Mouse (Mus musculus) midbrain, embryonic 16.5 days (tissue): ENCODE data around the gene Adgrg3. TPM values are rescaled to one million over a fixed set of nuclear protein-coding genes. Genes with fewer than 3 reads are reported as not detected.
"Not testable (repeated sequence)": the region's sequence is repeated elsewhere in the genome, so short reads cannot be mapped to it uniquely, and the experiment has no call there.

ENCODE experiments used
- ATAC-seq: fragments of 200-750 bp; cut with Nextera tagmentation; 2 replicates; pipeline ENCODE4 v1.8.0; 2017; ENCODE audit warnings: moderate TSS enrichment
- H3K27ac ChIP-seq: fragments of 300-500 bp; sonication (generic); 2 replicates; pipeline ENCODE4 v1.5.1; 2014; ENCODE audit warnings: mild to moderate bottlenecking, low read length, mixed read lengths
- H3K27me3 ChIP-seq: fragments of 300-500 bp; sonication (generic); 2 replicates; pipeline ENCODE4 v1.6.1; 2014; ENCODE audit warnings: low read depth, low read length, mixed read lengths; ENCODE audit not compliant: control insufficient read depth, insufficient read depth
- H3K36me3 ChIP-seq: fragments of 300-500 bp; sonication (generic); 2 replicates; pipeline ENCODE4 v1.6.1; 2014; ENCODE audit warnings: mild to moderate bottlenecking, low read length, moderate library complexity, mixed read lengths; ENCODE audit not compliant: control insufficient read depth, insufficient read depth
- H3K4me1 ChIP-seq: fragments of 300-500 bp; sonication (generic); 2 replicates; pipeline ENCODE4 v1.6.1; 2014; ENCODE audit warnings: mild to moderate bottlenecking, low read length, mixed read lengths; ENCODE audit not compliant: control insufficient read depth, insufficient read depth
- H3K4me2 ChIP-seq: fragments of 300-500 bp; sonication (generic); 2 replicates; pipeline ENCODE4 v1.6.1; 2014; ENCODE audit warnings: mild to moderate bottlenecking, low read length, mixed read lengths
- H3K4me3 ChIP-seq: fragments of 300-500 bp; sonication (generic); 2 replicates; pipeline ENCODE4 v1.5.1; 2014; ENCODE audit warnings: low read depth, mild to moderate bottlenecking, low read length, moderate library complexity, mixed read lengths
- H3K9ac ChIP-seq: fragments of 300-500 bp; sonication (generic); 2 replicates; pipeline ENCODE4 v1.6.1; 2014; ENCODE audit warnings: low read depth, low read length, mixed read lengths
- H3K9me3 ChIP-seq: fragments of 300-500 bp; sonication (generic); replicated peaks from 2 replicates; pipeline ENCODE4 v1.6.1; 2014; ENCODE audit warnings: mild to moderate bottlenecking, low read length, mixed read lengths; ENCODE audit not compliant: control insufficient read depth, poor library complexity, severe bottlenecking
- WGBS: fragments of 180-500 bp; shearing (Covaris S2); extraction: QIAGEN DNeasy Blood & Tissue Kit; methylation state at CpG from one replicate; pipeline ENCODE4 v1.1.7; 2014; 5-methylcytosine and 5-hydroxymethylcytosine counted together
- polyA plus RNA-seq: library from polyadenylated mRNA; unstranded; fragments of >200 nt; fragmentation: Nextera tagmentation; extraction: Ambion mirVana; gene quantifications from 2 replicates; pipeline ENCODE4 v1.2.1, GENCODE M21; 2015

The Adgrg3 gene
- polyA plus RNA-seq, 1 experiment from 2014 or later = 0.64 TPM

DNA sequence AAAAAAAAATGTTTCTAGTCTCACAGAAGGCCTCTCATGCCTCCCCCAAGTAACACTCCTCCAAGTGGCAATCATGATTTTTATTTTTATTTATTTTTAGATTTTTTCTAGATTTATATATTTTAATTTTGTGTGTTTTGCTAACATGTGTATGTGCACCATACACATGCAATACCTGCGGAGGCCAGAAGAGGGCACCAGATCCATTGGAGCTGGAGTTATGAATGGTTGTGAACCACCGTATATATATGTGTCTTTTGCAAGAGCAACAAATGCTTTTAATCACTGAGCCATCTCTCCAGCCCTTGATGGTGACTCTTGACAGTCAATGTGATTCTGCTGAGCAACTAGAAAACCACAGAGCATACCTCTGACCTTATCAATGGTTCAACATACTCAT lies 7.9 kb downstream of the Adgrg3 start:
- no peak for ATAC-seq
- WGBS = 70% methylated on average over 2 of the region's 2 CpGs
- H3K27ac ChIP-seq = no peak overlapping the region

DNA sequence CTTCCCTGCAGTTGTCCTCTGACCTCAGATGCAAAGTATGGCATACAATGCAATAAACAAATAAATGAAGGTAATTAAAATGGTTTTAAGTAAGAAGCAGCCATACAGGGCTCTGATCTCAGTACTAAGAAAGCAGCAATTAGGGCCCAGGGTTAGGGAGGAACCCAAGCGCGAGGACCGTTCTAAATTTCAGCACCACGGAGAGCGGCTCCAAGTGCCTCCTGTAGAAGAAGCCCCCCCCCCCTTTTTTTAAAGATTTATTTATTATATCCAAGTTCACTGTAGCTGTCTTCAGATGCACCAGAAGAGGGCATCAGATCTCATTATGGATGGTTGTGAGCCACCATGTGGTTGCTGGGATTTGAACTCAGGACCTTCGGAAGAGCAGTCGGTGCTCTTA lies 10.9 kb downstream of the Adgrg3 start:
- ATAC-seq, H3K4me2 ChIP-seq, H3K9ac ChIP-seq, H3K27me3 ChIP-seq, H3K9me3 ChIP-seq, H3K27ac ChIP-seq, H3K36me3 ChIP-seq, H3K4me3 ChIP-seq, H3K4me1 ChIP-seq: not testable (repeated sequence)
- WGBS = 60% methylated on average over 7 of the region's 7 CpGs

More for the DNA sequence above, 7.9 kb downstream of the Adgrg3 start:
- no peaks in the 10 kb centered on the region for H3K36me3 ChIP-seq
- no peak overlapping the region for H3K4me2 ChIP-seq
- no peak overlapping the region for H3K4me3 ChIP-seq
- no peaks in the 10 kb centered on the region for H3K9me3 ChIP-seq
- no peaks in the 10 kb centered on the region for H3K27me3 ChIP-seq
- H3K9ac ChIP-seq = no peak overlapping the region
- H3K4me1 ChIP-seq = no peaks in the 10 kb centered on the region

DNA sequence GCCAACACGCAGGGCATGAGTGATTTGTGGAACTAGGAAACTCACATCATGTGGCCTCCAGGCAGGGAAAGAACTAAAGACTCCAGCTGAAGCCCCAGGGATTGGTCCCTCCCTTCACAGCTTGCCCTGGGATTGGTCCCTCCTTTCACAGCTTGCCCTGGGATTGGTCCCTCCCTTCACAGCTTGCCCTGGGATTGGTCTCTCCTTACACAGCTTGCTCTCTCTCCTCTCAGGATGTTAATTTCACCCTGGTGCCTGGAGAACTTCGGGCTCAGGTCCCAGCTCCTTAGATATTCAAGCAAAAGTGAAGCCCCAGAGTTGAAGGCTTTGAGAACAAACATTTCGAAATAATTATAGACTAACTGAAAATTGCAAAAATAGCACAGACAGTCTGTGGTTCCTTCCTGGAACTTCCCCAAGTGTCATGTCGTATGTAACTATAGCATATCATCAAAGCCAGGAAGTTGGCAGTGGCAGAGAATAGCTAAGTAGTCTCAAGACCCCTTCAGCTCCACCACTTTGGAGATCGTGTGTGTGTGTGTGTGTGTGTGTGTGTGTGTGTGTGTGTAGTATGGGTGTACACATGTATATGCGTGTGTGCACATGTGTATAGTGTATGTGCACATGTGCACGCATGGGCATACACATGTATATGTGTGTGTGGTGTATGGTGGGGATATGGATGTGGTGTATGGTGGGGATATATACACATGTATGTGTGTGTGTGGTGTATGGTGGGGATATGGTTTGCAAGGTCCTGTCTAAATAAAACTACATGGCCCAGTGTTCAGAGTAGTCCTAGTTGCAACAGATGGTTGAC lies 19.8 kb downstream of the Adgrg3 start:
- no peaks in the 10 kb centered on the region for H3K36me3 ChIP-seq

DNA sequence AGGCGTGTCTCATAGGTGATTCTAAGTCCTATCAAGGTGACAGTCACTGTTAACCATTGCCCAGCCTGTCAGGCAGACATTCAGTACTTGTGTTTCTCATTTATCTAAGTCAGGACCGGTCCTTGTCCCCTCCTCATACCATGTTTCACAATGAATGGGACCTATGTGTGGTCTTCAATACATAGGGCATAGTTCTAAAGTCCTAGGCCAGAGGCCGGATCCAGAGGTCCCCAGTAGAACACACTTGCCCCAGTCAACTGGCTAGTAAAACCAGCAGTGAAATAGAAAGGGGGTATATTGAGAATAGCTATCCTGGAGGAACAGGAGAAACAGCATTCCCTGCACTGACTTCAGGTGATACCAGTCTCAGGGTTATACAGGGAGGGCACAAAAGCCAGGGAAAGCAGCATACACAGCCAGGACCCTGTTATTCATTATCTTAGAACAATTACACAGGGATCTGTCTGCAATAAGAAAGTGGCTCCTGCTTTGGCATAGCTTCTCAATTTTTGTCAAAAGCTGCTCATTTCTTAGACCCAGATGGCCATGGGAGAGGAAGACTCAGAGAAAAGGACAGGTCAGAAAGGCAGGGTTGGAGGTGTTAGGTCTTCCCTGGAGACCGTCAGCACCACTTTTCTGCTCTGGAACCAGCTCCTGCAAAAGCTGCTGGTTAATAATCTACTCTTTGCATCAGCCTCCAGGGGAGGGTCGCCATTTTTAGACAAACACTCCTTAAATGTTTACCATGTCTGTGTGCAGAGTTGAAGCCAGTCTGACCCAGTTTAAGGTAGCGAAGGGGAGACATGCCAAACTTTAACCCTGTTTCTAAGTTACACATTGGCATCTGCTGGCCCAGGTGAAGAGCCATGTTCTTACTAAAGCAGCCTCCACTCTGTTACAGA lies 24.6 kb downstream of the Adgrg3 start:
- H3K9ac ChIP-seq = no peak overlapping the region
- H3K27me3 ChIP-seq = no peaks in the 10 kb centered on the region
- H3K36me3 ChIP-seq = no peaks in the 10 kb centered on the region
- no peak overlapping the region for H3K4me2 ChIP-seq
- H3K4me1 ChIP-seq = no peaks in the 10 kb centered on the region
- H3K4me3 ChIP-seq = no peak overlapping the region
- ATAC-seq = no peak
- H3K9me3 ChIP-seq = no peaks in the 10 kb centered on the region
- H3K27ac ChIP-seq = no peak overlapping the region
- 78% methylated on average over 6 of the region's 6 CpGs for WGBS

More for the DNA sequence above, 19.8 kb downstream of the Adgrg3 start:
- Histone ChIP-seq H3K27me3 (no peaks in the 10 kb centered on the region), H3K9ac (no peak overlapping the region), H3K4me3 (no peak overlapping the region), H3K9me3 (no peaks in the 10 kb centered on the region), H3K4me1 (no peaks in the 10 kb centered on the region), H3K4me2 (no peak overlapping the region), H3K27ac (no peak overlapping the region)
- WGBS = 68% methylated on average over 7 of the region's 7 CpGs
- no peak; the same call in 1 of the 2 replicates for ATAC-seq

DNA sequence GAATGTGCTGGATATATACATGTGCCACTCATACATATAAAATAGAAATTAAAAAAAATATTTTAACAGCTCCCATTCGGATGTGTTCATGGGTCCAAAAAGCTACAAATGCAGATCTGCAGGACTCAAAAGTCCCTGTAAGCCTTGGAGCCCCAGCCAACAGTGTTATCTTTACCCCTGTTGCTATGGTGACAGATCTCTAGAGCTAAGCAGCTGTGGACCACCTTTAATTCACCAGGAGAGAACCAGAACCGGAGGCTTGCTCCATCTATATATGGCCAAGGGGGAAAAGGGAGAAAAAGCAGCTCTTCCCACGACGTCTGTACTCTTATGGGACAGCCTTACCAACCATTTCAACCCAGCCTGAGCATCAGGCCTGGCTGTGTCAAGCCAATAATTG lies 27.3 kb downstream of the Adgrg3 start:
- WGBS = 33% methylated on average over 4 of the region's 4 CpGs
- H3K9me3 ChIP-seq = no peaks in the 10 kb centered on the region
- peak; percentile 46; the same call in 1 of the 2 replicates for ATAC-seq
- no peak overlapping the region for H3K4me2 ChIP-seq
- H3K4me3 ChIP-seq = no peak overlapping the region
- peaks cover 6% of the 10 kb centered on the region for H3K4me1 ChIP-seq
- no peaks in the 10 kb centered on the region for H3K36me3 ChIP-seq
- no peaks in the 10 kb centered on the region for H3K27me3 ChIP-seq
- no peak overlapping the region for H3K9ac ChIP-seq
- H3K27ac ChIP-seq = peak overlapping the region; percentile 38; the same call in 1 of the 2 replicates

DNA sequence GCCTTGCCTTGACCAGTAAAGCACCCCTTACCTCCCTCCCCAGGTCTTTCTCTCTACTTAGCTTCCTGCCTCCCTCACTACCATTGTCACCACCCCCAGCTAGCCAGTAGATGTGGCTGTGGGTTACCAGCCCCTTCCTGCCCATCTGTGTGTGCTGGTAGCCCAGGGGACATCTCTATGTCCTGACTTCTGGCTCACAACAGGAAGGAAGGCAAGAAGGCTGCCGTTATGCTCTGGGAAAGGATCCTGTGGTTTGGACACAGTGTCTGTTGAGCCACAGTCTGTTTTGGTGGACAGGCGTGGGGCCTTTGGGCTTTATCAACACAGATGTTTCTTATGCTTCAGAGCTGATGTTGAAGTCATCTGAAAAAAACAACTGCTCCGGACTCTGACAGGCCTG lies 29.5 kb downstream of the Adgrg3 start:
- Histone ChIP-seq H3K27ac (no peak overlapping the region), H3K4me3 (no peak overlapping the region), H3K4me2 (no peak overlapping the region), H3K36me3 (no peaks in the 10 kb centered on the region), H3K9me3 (no peaks in the 10 kb centered on the region), H3K4me1 (peaks cover 6% of the 10 kb centered on the region), H3K9ac (no peak overlapping the region), H3K27me3 (no peaks in the 10 kb centered on the region)
- WGBS = 74% methylated on average over 3 of the region's 3 CpGs
- no peak for ATAC-seq

- no peaks in the 10 kb centered on the region for H3K36me3 ChIP-seq
- no peak overlapping the region for H3K4me3 ChIP-seq
- H3K27me3 ChIP-seq = no peaks in the 10 kb centered on the region
- H3K4me2 ChIP-seq = no peak overlapping the region
- ATAC-seq = peak; percentile 61
- peaks cover 6% of the 10 kb centered on the region for H3K4me1 ChIP-seq
- 57% methylated on average over 6 of the region's 6 CpGs for WGBS
- peak overlapping the region; percentile 45; the same call in 1 of the 2 replicates for H3K27ac ChIP-seq
- no peaks in the 10 kb centered on the region for H3K9me3 ChIP-seq
- H3K9ac ChIP-seq = no peak overlapping the region
Measured at GRCm38 (mm10) chr8:95047884-95048680, 30.6 kb downstream of the Adgrg3 start.

- no peak overlapping the region for H3K4me3 ChIP-seq
- no peaks in the 10 kb centered on the region for H3K9me3 ChIP-seq
- H3K4me1 ChIP-seq = peaks cover 6% of the 10 kb centered on the region
- no peak for ATAC-seq
- no peak overlapping the region for H3K9ac ChIP-seq
- 97% methylated on average over 2 of the region's 2 CpGs for WGBS
- H3K27ac ChIP-seq = no peak overlapping the region
- H3K36me3 ChIP-seq = no peaks in the 10 kb centered on the region
- no peak overlapping the region for H3K4me2 ChIP-seq
- no peaks in the 10 kb centered on the region; the same call in 1 of the 2 replicates for H3K27me3 ChIP-seq
Measured at GRCm38 (mm10) chr8:95049636-95050035, 32.1 kb downstream of the Adgrg3 start.
